Mouse (Mus musculus): ENCODE measurements around the gene Pga5.

The Pga5 gene

DNA sequence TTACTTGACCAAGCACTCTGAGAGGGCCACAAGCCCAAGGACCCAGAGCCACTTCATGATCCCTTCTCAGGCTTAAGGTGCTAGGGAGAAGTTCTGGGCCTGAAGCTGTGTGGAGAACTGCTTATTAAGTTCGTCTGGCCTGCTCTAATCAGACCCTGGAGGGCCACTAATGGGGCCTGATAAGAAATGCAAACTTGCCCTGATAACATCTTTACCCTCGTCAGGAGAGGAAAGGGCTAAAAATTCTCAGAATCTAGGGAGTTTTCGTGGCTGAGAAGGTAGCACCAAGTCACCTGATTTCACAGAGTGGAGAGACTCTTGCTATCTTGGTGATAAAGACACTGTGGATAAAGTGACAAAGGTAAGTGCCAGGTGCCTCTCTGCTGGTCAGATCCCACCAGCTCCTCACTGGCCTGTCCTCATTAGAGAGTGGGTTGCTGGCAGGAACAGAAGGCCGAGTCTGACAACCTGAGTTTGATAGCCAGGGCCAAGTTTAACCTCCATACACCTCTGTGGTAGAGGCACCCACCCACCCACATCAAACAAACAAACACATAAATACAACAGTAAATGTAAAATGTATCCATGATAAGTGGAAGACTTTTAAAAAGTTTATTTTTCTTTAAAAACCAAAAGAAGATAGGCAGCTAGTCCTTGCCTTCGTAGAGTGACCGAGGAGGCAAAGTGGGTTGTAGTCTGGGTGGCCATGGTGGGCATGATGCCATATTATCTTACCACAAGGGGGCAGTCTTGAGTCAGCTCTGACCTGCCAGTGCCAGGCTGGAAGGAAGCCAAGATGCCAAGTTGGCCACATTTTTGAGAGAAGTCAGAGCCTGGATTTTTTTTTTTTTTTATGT lies at the start of gene Pga5:
Gene Pga5, minus strand, starts transcription at position 157 of the 857 bp plus-strand sequence.
- CTCF ChIA-PET, result interaction anchor here (0.7 to 2.3 kb wide), 4 partner anchors 13 to 301 kb away, joined by 3 to 9 read pairs (median 4); no protein-coding TSS in a partner anchor

DNA sequence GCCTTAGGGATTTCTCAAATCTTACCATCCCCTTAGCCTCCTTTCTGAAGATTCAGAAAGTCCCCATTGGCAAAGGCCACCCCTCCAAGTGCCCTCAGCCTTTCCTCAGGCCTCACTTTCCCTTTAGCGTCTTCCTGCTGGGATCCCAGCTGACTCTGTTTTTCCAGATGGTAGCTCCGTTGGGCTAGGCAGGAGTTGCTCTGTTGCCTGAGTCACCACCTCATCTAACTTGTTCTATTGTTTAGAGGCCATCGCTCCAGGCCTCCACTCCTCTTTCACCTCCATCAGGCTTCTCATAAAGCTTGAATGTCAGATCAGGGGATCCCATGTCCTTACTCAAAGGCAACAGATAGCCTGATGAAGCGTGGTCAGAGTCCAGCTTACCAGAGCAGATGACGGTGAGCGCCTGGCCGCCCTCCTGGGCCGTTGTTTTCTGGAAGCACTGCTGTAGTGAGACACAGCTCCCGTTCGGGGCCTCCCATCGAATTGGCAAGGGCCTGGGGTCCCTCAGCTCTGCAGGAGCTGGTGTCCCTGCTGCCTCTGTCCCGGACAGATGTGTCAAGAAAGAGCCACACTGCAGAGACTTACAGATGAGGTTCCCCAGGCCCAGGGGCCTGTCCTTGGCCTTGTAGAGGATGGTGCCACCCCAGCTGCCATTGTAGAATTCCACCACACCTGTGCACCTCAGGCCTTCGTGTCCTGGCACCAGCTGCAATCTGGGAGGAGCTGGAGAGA lies 46.9 kb upstream of the Pga5 start:
- CTCF ChIA-PET, result interaction anchor here (1.3 kb wide), 1 partner anchor 15 kb away, joined by 4 read pairs; no protein-coding TSS in a partner anchor

DNA sequence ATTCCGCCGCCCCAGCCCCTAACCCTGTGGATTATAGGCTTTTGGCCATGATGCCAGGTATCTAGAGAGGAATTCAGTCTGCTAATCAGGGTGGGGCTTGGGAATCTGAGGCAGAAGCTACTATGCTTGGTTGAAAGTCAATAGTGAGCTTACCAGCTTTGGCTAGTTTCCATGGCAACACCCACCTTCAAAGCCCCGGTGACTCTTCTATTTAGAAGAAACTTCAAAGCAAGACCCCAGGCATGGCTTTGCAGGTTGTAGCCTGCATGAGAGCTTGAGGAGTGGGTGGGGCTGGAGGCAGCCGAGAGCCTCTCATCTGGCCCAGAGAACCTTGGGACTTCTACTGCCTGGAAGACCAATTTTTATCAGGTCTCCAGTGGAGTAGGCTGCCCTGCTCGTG lies 45.8 kb upstream of the Pga5 start:
- CTCF ChIA-PET, result interaction anchor here (0.5 to 1.3 kb wide), 3 partner anchors 14 to 237 kb away, joined by 4 to 9 read pairs (median 4); no protein-coding TSS in a partner anchor

DNA sequence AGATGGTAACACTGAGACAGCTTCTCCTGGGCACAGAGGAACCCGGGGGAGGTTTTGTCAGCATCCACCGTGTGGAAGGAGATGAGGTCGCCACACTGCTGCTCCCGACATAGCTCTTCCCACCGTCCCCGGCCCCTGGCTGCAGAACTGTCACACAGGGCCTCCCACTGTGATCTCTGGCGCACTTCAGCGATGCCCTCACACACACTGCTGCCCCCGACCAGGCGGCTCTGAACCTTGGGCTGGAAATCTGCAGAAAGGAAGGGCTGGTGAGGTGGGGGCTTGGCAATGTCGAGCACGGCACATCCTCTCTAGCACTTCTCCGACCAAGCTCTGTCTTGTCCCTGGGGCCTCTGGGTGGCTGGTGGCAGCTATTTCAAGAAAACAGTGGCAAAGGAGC lies 45.2 kb upstream of the Pga5 start:
- CTCF ChIA-PET, result interaction anchor here (0.6 kb wide), 1 partner anchor 14 kb away, joined by 4 read pairs; no protein-coding TSS in a partner anchor

DNA sequence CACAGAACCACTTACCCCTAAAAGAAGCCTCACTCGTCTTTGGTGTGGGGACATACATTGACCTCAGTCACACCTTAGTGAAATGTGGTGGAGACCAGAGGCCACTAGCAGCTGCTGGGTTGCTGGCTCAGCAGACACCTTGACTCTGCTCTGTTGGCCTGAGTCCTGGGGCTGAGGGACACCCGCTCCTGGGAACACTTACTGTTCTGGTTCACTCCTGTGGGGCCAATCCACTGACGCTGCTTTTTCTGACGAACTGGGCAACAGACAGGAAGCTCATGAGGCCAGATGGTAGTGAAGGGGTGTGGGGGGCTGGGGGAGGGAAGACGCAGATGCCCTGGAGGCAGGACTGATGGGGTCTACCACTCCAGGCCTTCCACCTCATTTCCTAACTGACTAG lies 43.2 kb upstream of the Pga5 start:
- CTCF ChIA-PET, result interaction anchor here (0.5 to 1.1 kb wide), 2 partner anchors 11 to 115 kb away, joined by 4 read pairs; no protein-coding TSS in a partner anchor

DNA sequence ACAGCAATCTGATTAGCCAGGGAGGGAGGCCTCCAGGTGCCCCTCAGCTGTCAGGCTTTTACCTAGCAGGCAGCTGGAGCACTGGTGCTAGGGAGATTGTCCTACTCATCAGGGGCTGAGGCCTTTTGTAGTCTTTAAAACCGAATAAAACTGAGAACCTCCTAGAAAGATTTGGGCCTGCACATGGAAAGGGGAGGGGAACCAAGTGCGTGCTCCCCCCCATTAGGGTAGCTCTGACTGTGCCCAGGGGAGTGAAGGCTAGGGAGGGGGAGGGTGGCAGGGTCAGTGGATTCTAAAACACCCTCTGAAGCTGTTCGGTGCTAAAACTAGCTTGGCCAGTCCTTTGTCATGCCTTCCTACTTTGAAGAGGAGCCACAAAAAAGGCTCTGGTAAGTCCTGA lies 42.7 kb upstream of the Pga5 start:
- CTCF ChIA-PET, result interaction anchor here (0.5 to 1.1 kb wide), 3 partner anchors 10 to 114 kb away, joined by 4 to 11 read pairs (median 4); no protein-coding TSS in a partner anchor

DNA sequence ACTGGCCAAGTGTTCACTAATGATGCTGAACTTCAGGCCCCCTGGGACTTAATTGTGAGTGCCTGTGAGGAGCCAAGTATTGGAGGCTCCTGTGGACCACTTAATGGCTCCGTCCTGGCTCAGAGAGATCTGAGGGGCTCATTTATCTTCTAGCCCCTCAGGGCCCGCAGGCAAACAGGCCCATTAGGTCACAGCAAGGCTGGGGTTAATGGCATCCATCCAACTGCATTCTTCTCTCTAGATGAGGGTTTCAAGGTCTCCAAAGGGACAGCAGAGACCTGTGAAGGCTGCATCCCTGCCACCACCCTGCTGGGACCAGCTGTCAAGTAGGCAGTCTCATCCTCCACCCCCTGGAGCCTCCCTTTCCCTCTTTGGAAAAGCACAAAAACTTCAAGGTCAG lies 41.9 kb upstream of the Pga5 start:
- CTCF ChIA-PET, result interaction anchor here (0.6 kb wide), 2 partner anchors 111 to 233 kb away, joined by 5 to 11 read pairs; no protein-coding TSS in a partner anchor

DNA sequence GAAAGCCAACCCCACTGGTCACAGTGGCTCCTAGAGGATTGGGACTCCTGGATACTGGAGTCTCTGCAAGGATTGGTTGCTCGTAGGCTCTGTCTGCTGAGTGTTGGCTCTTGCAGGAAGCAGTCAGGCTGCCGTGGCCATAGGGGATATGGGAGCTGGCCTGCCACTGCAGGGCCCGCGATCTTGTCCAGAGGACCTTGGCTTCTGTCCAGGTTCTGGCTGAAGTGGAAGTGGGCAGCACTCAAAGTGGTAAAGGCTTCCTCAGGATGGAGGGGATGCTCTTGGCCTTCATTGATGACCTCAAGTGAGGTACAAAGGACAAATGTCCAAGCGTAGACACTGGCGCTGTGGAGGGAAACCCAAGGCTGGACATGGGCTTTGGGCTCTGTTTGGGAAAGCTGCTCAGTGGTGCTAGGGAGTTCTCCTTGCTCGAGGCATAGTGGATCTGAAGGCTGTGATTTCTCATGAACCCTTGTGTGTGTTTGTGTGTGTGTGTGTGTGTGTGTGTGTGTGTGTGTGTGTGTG lies 40.4 kb upstream of the Pga5 start:
- CTCF ChIA-PET, result interaction anchor here (0.6 kb wide), 1 partner anchor 21 kb away, joined by 3 read pairs; no protein-coding TSS in a partner anchor

DNA sequence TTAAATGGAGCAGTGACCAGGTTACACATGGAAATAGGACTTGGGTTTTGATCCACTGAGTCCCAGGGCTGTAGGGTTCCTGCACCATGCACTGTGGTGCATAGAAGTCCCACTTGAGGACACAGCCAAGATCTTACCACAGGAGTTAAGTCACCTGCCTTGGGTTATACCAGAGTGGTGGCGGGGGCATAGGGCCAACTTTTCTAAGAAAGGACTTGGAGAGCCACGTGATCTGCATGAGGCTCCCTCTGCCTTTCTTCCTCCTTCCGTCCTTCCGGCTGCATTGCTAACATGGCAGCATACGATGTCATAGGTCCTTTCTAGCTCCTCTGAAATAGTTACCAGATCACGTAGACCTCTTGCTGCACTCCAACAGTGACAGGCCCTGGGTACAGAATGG lies 37.6 kb upstream of the Pga5 start:
- CTCF ChIA-PET, result no interaction called here

DNA sequence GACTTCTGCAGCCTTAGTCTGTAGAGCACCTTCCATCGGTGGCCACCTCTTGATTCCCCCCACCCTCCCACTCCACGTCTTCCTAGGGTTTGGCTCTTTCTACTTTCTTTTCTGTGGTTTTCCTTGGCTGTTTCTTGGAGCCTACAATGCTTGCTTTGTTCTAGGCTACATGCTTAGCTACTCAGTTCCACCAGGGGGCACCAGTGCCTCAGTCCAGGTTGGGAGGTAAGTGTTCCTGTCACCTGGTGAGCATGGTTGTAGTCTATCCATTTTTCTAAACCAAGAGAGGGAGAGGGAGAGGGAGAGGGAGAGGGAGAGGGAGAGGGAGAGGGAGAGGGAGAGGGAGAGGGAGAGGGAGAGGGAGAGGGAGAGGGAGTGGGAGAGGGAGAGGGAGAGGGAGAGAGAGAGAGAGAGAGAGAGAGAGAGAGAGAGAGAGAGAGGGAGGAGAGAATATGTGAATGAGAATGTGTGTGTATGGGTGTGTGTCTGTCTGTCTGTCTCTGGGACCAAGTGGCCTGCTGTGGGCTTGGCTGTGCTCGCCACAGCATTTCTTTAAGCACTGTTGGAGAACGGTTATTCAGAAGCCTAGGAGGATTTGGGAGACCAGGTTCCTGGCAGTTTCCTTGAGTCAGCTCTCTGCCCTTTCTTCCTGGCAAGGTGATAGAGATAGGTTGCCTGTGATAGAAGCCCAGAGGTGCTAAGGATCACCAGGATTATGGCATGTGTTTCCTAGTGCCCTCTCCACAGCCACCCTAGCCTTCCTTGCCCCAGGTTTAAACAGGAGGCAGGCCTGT lies 37.0 kb upstream of the Pga5 start:
- CTCF ChIA-PET, result interaction anchor here (0.6 kb wide), 1 partner anchor 524 kb away, joined by 3 read pairs; no protein-coding TSS in a partner anchor

DNA sequence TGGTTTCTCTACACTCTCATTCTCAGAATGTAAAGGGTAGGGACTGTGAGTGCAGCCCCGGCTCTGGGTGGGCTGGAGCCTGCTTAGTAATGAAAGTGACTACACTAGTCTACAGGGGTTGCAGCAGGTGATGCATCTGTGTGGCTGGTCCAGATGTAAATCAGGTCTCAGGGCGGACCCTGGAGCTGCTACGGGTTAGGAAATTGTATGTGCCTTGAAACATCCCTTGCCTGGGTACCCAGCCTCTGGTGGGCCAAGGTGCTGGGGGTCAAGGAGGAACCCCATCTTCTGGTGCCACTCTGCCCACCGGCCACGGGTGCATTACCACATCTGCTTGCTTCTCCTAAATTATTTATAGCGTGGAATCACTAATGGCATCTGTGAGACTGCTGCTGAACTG lies 36.3 kb upstream of the Pga5 start:
- CTCF ChIA-PET, result interaction anchor here (0.6 kb wide), 1 partner anchor 523 kb away, joined by 3 read pairs; no protein-coding TSS in a partner anchor

DNA sequence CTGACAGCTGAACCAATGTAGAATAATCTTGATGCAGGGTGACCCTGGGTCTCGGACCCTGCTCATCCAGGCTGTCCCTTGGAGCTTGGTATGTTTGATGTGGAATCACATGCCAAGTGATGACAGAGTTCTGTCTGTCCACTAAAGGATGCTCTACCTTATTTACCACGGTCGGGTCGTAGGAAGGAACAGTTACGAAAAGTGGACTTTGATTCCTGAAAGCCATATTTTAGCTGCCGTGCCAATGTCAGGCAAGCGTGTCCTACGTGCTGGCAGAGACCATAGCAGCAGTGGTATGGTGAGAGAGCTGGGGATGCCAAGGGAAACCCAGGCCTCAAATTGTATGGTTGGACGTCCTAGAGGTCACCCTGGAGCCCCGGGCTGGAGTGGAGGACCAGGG lies 35.7 kb upstream of the Pga5 start:
- CTCF ChIA-PET, result interaction anchor here (0.8 kb wide), 1 partner anchor 167 kb away, joined by 3 read pairs; no protein-coding TSS in a partner anchor

DNA sequence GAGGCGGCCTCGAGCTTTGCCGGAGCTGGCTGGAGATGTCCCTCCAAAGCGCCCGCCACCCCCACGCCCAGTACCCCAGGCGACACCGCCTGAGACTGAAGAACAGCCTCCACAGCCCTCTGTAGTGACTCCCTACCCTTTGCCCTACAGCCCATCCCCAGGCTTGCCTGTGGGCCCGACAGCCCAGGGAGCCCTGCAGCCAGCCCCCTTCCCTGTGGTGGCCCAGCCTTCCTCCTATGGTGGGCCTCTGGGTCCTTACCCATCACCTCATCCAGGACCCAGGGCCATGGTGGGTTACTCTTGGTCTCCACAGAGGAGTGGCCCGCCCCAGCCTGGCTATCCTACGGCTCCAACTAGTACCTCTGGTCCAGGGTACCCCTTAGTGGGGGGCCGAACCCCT lies 34.8 kb upstream of the Pga5 start:
- CTCF ChIA-PET, result interaction anchor here (0.7 kb wide), 1 partner anchor 169 kb away, joined by 4 read pairs; no protein-coding TSS in a partner anchor

DNA sequence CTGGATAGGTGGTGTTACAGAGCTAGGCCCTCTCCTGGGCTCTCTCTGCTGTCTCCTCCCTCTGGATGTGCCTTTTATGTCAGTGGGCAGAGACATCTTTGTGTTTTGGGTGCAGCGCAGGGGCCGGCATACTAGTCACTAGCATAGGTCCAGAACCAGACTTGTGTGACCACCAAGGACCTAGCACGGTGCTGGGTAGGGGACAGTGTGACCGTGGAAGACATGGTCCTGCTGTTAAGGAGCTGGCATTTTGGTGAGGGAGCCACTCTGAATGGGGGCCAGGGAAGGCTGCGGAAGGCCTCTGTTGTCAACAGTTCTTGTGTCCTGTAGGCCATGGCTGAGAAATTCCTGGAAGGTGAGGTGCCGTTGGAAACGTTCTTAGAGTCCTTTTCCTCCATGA lies 34.3 kb upstream of the Pga5 start:
- CTCF ChIA-PET, result no interaction called here

DNA sequence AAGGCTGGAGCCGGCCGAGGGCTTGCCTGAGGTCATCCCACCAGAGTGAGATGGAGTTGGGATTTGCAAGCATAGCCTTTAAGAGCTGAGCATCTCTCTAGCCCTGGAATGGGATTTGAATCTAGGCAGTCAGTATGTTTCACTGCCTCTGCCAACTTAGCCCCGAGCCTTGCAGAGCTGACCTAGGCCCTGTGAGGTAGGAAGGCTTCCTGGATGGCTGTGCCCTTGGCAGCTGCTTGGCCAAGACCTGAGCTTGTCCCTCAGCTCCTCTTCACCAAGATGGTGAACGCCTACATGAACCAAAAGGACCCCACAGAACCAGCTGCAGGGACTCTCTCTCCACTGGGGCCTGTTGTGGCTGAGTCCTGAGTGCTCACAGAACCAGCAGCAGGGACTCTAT lies 32.9 kb upstream of the Pga5 start:
- CTCF ChIA-PET, result interaction anchor here (1.3 kb wide), 1 partner anchor 10 kb away, joined by 4 read pairs; no protein-coding TSS in a partner anchor

DNA sequence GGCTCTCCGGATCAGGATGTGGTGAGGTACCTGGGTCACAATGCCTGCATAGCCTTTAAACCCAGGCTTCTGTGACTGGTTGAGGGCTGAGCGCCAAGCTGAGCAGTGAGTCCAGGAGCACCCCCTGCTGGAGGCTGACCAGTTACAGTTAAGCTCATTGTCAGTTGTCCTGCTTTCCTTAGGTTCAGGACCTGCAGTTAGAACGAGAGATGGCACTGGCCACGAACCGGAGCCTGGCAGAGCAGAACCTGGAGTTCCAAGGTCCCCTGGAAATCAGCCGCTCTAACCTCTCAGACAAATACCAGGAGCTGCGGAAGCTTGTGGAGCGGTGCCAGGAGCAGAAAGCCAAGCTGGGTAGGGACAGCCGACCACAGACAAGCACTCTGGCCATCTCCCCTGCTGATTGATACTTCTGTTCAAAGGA lies 32.2 kb upstream of the Pga5 start:
- CTCF ChIA-PET, result interaction anchor here (1.1 to 1.4 kb wide), 3 partner anchors 10 to 253 kb away, joined by 3 to 4 read pairs (median 4); no protein-coding TSS in a partner anchor

DNA sequence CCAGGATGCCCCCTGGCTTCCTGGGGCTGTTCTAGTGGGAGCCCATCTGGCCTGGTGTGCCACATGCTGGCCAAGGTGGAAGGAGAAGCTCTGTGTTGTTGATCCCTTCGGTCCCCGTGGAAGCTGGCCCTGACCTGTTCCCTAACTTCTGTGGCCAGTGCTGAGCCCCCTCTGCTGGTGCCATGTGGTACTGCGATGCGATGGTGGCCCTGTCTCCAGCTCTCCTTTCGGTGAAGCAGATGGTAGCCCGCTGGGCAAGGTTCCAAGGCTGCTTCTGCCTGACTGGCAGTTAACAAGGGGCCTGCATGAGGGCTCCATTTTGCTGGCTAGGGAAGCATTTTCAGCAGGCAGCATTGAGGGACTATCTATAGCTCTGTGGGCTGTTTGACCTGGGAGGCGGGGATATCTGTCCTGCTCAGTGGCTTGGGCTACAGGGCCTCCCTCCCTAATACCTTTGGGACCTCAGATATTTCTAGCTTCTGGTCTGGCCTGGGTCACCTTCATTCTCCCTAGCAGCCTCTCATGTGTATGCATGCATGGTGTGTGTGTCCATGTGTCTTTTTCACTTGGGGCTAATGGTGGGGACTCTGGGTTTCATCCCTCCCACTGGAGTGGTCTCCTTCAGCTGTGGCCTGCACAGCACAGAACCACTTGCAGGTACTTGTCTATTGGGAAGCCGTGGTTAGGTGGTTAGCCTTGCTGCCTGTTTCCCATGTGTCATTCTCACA lies 31.7 kb upstream of the Pga5 start:
- CTCF ChIA-PET, result interaction anchor here (0.6 to 1.4 kb wide), 5 partner anchors 11 to 253 kb away, joined by 3 to 9 read pairs (median 4); partner anchors contain the start of gene Pga5

DNA sequence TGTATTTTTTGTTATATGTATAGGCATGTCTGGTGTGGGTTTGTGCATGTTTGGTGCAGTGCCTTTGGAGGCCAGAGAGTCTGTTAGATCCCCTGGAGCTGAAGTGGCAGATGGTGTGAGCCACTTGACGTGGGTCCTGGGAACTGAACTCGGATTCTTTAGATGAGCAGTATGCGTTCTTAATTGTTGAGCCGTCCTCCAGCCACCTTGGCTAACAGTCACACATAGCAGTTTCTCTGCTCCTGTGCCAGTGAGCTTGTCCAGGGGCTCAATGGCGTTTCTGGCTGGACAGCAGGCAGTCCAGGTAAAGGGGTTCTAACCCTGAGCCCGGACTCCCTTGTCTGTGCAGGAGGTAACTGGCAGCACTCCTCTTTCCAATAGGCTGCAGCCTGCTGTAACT lies 31.0 kb upstream of the Pga5 start:
- CTCF ChIA-PET, result interaction anchor here (1.4 kb wide), 2 partner anchors 15 to 31 kb away, joined by 4 to 9 read pairs; partner anchors contain the start of gene Pga5

DNA sequence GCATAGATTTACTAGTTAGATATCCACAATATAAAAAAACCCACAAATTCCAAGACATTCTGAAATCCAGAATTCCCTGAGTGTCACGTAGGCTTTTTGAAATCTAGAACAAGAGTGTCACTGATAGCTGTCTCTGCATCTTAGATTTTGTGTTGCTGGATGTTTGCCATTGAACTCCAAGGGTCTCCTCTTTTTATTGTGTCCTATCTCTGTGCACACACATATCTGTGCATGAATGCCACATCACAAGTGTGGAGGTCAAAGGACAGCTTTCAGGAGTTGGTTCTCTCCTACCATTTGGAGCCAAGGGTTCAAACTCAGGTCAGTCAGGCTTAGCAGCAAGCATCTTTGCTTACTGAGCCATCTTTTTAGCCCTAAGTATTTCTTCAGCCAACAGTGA lies 30.0 kb upstream of the Pga5 start:
- CTCF ChIA-PET, result no interaction called here

Measured in spleen, embryonic (tissue).